Mouse (Mus musculus) stomach, embryonic 14.5 days (tissue): ENCODE results near the gene Zfp111. TPM values are rescaled to one million over a fixed set of nuclear protein-coding genes. Genes with fewer than 3 reads are reported as not detected.

ENCODE experiments used
- ATAC-seq: fragments of 200-750 bp; cut with Nextera tagmentation; 2 replicates; pipeline ENCODE4 v1.8.0; 2017; ENCODE audit warnings: low read depth, moderate TSS enrichment; ENCODE audit not compliant: insufficient number of reproducible peaks, insufficient read depth, low FRiP score
- H3K27ac ChIP-seq: fragments of 300-500 bp; sonication (generic); 2 replicates; pipeline ENCODE4 v1.5.1; 2014; ENCODE audit warnings: mild to moderate bottlenecking, low read length, moderate library complexity, mixed read lengths
- H3K27me3 ChIP-seq: fragments of 300-500 bp; sonication (generic); 2 replicates; pipeline ENCODE4 v1.6.1; 2014; ENCODE audit warnings: low read length, control low read depth, mixed read lengths; ENCODE audit not compliant: control insufficient read depth, insufficient read depth
- H3K36me3 ChIP-seq: fragments of 300-500 bp; sonication (generic); 2 replicates; pipeline ENCODE4 v1.6.1; 2014; ENCODE audit warnings: mild to moderate bottlenecking, control low read depth, low read length, moderate library complexity, mixed read lengths; ENCODE audit not compliant: control insufficient read depth, insufficient read depth
- H3K4me1 ChIP-seq: fragments of 300-500 bp; sonication (generic); 2 replicates; pipeline ENCODE4 v1.6.1; 2014; ENCODE audit warnings: low read length, control low read depth, mixed read lengths; ENCODE audit not compliant: control insufficient read depth, insufficient read depth
- H3K4me2 ChIP-seq: fragments of 300-500 bp; sonication (generic); replicated peaks from 2 replicates; pipeline ENCODE4 v1.6.1; 2014; ENCODE audit warnings: low read depth, low read length, control low read depth
- H3K4me3 ChIP-seq: fragments of 300-500 bp; sonication (generic); 2 replicates; pipeline ENCODE4 v1.5.1; 2014; ENCODE audit warnings: low read depth, low read length, control low read depth
- H3K9ac ChIP-seq: fragments of 300-500 bp; sonication (generic); replicated peaks from 2 replicates; pipeline ENCODE4 v1.6.1; 2014; ENCODE audit warnings: low read depth, mild to moderate bottlenecking, control low read depth, low read length, moderate library complexity, mixed read lengths
- H3K9me3 ChIP-seq: fragments of 300-500 bp; sonication (generic); 2 replicates; pipeline ENCODE4 v1.6.1; 2016; ENCODE audit warnings: low read depth, low read length, control low read depth; ENCODE audit not compliant: control insufficient read depth
- WGBS: fragments of 180-500 bp; shearing (Covaris S2); extraction: QIAGEN DNeasy Blood & Tissue Kit; methylation state at CpG from one replicate; pipeline ENCODE4 v1.1.7; 2014; 5-methylcytosine and 5-hydroxymethylcytosine counted together
- polyA plus RNA-seq: library from polyadenylated mRNA; unstranded; fragments of >200 nt; fragmentation: Nextera tagmentation; extraction: Ambion mirVana; gene quantifications from 2 replicates; pipeline ENCODE4 v1.2.1, GENCODE M21; 2014

Gene Zfp111
- polyA plus RNA-seq, 1 experiment from 2014 or later: 14.9 TPM

DNA sequence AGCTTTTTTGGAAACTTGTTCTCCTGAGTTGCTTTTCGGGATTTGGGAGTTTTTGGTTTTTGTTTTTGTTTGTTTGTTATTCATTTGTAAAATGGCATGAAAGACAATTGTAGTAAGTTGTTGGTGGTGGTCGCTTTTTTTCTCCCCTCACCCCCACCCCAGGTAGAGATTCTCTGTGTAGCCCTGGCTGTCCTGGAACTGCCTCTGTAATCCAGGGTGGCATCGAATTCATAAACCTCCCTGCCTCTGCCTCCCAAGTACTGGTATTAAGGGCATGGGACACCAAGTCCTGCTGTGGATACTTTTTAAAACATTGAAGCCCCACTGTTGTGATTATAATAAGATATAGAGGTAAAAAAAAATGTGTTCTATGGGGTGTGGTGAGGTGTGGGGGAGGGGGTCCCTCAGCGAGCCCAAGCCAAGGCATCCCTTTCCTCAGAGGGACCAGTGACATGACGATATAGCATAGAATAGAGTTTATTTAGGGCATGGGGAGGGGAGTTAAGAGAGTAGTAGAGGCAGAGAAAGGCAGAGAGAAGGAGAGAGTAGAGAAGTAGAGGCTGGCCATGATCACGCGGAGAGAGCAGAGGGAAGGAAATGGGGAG is 2.9 kb downstream of the Zfp111 start:
- H3K4me3 ChIP-seq: peak overlapping the region; percentile 65
- no peak overlapping the region for H3K9ac ChIP-seq
- peaks cover 16% of the 10 kb centered on the region for H3K36me3 ChIP-seq
- H3K4me1 ChIP-seq: no peaks in the 10 kb centered on the region
- 64% methylated on average over 7 of the region's 7 CpGs for WGBS
- H3K27me3 ChIP-seq: no peaks in the 10 kb centered on the region
- no peak overlapping the region for H3K27ac ChIP-seq
- no peaks in the 10 kb centered on the region for H3K9me3 ChIP-seq
- peak; percentile 38; the same call in 1 of the 2 replicates for ATAC-seq
- peak overlapping the region; percentile 74 for H3K4me2 ChIP-seq

DNA sequence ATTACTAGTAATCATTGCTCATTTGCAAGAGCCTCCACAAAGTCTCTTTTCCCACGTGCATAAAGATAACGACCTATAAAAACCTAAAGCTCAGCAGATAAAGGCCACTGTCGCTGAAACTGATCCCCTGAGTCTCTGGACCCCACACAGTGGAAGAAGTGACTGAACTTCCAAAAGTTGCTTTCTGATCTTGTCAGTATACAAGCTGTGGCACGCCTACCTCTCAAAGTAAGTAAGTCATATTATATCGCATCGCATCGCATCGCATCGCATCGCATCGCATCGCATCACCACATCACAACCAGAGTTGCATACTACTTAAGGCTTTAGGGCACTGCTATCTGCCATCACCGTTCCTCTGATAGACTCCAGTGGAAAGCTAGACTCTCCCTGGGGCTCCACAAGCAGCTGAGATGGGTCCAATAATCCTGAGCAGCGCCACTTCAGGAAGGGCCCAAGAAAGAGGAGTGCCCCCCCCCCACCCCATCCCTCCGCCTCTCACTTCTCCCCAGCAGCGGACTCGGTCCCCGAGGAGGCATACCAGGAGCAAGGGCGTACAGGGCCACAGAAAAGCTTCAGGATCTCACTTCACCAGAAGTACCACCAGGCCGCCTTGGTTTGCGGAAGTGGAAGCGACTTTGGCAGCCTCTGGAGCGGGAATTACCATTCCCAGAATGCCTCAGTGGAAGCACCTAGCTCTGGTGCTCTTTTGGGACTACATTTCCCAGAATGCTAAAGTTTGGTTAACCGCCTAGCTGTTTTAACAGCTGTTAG is 3.6 kb downstream of the Zfp111 start:
- H3K4me1 ChIP-seq: no peaks in the 10 kb centered on the region
- peak; percentile 89 for ATAC-seq
- 12% methylated on average over 24 of the region's 24 CpGs for WGBS
- H3K9me3 ChIP-seq: no peaks in the 10 kb centered on the region
- H3K27ac ChIP-seq: peak overlapping the region; percentile 80
- H3K36me3 ChIP-seq: peaks cover 20% of the 10 kb centered on the region
- peak overlapping the region; percentile 74 for H3K4me2 ChIP-seq
- H3K27me3 ChIP-seq: no peaks in the 10 kb centered on the region
- H3K4me3 ChIP-seq: peak overlapping the region; percentile 65
- H3K9ac ChIP-seq: peak overlapping the region; percentile 76

DNA sequence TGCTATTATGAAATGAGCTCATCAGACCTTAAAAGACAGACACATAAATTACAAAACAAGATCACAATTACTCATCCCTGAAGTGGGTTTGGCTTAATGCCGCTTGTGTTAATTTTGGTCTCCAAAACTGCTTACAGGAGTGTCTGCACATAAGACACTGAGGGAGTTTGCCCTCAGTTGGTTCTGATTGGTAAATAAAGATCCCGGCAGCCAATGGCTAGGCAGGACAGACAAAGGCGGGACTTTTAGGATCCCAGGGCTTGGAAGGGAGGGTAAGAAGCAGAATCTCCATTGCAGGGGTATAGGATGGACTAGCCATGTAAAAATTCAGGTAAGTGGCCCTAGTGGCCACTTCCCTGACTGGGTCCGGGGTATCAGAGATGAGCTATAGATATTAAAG is 14.3 kb downstream of the Zfp111 start:
- Histone ChIP-seq H3K4me2 (no peak overlapping the region), H3K9ac (no peak overlapping the region), H3K27ac (no peak overlapping the region), H3K27me3 (no peaks in the 10 kb centered on the region), H3K4me3 (no peak overlapping the region), H3K9me3 (peaks cover 3% of the 10 kb centered on the region; the same call in 1 of the 2 replicates), H3K36me3 (peaks cover 35% of the 10 kb centered on the region), H3K4me1 (no peaks in the 10 kb centered on the region)
- 94% methylated on average over 4 of the region's 4 CpGs for WGBS
- ATAC-seq: no peak

DNA sequence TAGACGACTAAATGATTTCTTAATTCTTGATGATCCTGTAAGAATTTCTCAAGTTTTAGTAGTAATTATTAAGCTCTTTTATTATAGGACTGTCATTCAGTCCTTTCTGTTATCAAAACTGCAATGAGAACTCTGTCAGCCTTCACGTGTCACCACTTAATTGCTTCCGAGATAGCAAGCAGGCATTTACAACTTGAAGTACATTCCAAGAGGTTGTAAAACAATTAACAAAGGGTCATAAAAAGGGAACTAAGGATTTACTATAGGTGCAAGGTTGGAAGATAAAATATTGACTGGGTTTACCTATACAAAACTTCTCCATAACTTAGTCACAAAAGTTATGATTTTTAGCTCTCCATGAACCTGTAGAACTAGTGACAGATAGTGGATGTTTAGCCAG is 18.1 kb downstream of the Zfp111 start:
- no peak for ATAC-seq
- H3K4me3 ChIP-seq: no peak overlapping the region
- H3K27me3 ChIP-seq: no peaks in the 10 kb centered on the region
- H3K9me3 ChIP-seq: no peaks in the 10 kb centered on the region; the same call in 1 of the 2 replicates
- WGBS: 79% methylated on average over 3 of the region's 3 CpGs
- no peak overlapping the region for H3K27ac ChIP-seq
- peaks cover 11% of the 10 kb centered on the region for H3K36me3 ChIP-seq
- H3K9ac ChIP-seq: no peak overlapping the region
- no peak overlapping the region for H3K4me2 ChIP-seq
- H3K4me1 ChIP-seq: no peaks in the 10 kb centered on the region

DNA sequence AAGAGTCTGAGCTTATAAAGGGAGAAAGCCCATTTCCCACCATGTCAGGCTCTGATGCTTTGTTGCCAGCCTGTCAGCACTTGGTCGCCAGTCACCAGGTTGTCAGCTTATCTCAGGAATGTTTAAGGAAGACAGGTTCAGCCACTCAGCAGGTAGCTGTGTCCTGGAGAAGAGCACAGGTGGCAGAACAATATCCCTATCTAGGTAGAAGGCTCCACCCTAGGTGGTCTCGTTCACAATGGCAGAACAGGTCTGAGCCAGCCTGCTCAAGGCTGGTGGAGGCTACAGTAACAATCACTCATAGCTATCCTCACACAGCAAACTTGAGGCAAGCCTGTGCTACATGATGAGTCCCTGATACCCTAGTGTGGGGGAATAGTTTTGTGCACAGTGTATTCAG is 19.9 kb downstream of the Zfp111 start:
- Histone ChIP-seq H3K27me3 (no peaks in the 10 kb centered on the region), H3K9me3 (no peaks in the 10 kb centered on the region), H3K36me3 (peaks cover 5% of the 10 kb centered on the region; the same call in 1 of the 2 replicates), H3K27ac (no peak overlapping the region), H3K4me2 (no peak overlapping the region), H3K4me3 (no peak overlapping the region), H3K9ac (no peak overlapping the region), H3K4me1 (no peaks in the 10 kb centered on the region)
- no peak for ATAC-seq
- WGBS: 76% methylated on average over 2 of the region's 2 CpGs

DNA sequence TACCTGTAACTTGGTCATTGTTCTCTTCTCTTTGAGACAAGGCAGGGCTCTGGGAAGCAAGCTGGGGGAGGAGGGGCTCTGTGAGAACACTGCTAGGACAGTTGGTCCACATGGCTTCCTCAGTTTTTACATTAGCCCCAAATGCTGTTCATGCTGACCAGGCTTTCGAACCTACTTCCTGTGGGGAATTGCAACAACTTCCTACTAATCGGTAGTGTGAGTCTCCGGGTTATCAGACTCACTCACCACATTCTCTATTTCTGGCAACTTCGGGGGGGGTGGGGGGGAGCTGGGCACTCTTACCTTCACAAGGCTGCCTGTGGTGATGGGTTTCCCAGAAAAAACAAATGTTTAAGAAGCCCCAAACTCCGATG is 21.7 kb downstream of the Zfp111 start:
- Histone ChIP-seq H3K4me1 (no peaks in the 10 kb centered on the region), H3K9ac (no peak overlapping the region), H3K9me3 (no peaks in the 10 kb centered on the region), H3K4me2 (no peak overlapping the region), H3K27ac (no peak overlapping the region), H3K36me3 (peaks cover 5% of the 10 kb centered on the region; the same call in 1 of the 2 replicates), H3K4me3 (no peak overlapping the region), H3K27me3 (no peaks in the 10 kb centered on the region)
- WGBS: 70% methylated on average over 5 of the region's 5 CpGs
- no peak for ATAC-seq

DNA sequence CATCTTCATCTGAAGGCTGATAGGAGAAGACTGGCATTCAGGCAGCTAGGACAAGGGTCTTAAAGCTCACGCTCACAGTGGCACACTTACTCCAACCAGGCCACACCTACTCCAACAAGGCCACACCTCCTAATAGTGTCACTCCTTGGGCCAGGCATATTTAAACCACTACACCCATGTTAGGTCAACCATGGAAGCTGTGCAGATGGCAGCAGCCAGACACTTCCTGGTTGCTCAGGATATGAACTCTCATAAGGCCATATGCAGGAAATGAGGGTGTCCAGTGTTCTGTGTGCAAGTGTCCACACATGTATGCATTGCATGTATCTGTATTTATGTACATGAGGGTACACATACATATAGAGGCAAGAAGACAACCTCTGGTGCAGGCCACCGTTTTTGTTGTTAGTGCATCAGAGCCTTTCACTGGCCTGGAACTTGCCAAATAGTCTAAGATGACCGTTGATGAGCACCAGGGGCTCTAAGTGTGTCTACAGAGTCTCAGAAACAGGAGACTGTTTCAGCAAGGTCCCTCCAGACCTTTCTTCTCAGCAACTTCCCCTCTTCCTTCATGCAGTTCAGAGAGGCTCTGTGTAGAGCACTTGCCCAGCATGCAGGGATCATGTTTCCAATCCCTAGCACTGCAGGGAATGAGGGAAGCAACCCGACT is 22.2 kb downstream of the Zfp111 start:
- Histone ChIP-seq H3K4me2 (no peak overlapping the region), H3K36me3 (peaks cover 2% of the 10 kb centered on the region; the same call in 1 of the 2 replicates), H3K9ac (no peak overlapping the region), H3K9me3 (no peaks in the 10 kb centered on the region), H3K4me1 (no peaks in the 10 kb centered on the region), H3K27me3 (no peaks in the 10 kb centered on the region), H3K4me3 (no peak overlapping the region), H3K27ac (no peak overlapping the region)
- 76% methylated on average over 4 of the region's 4 CpGs for WGBS
- no peak for ATAC-seq

DNA sequence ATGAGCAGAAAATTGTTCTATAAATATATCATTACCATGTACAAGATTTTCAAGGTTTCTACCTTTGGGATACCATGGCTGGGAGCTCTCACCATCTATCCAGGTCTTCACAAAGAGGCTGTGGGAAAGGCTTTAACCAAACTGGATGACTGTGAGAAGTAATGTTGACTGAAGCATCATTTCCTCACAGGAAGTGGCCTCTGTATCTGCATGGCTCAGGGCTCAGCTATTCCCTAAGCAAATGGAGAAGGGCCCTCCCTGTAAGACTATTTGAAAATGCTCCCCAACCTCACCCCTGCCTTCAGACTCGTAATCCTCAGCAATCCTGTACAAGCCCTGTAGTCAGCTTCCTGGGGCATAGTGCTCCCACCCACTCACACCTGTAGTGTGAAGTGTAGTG is 23.6 kb downstream of the Zfp111 start:
- H3K36me3 ChIP-seq: no peaks in the 10 kb centered on the region
- ATAC-seq: no peak
- H3K9me3 ChIP-seq: no peaks in the 10 kb centered on the region
- 68% methylated on average over 1 of the region's 1 CpGs for WGBS
- H3K4me2 ChIP-seq: no peak overlapping the region
- H3K27me3 ChIP-seq: no peaks in the 10 kb centered on the region
- H3K27ac ChIP-seq: no peak overlapping the region
- no peaks in the 10 kb centered on the region for H3K4me1 ChIP-seq
- H3K4me3 ChIP-seq: no peak overlapping the region
- H3K9ac ChIP-seq: no peak overlapping the region
